Mouse (Mus musculus) liver, postnatal 0 days (tissue): ENCODE data around the gene Hprt.
"Not testable (repeated sequence)": the region's sequence is repeated elsewhere in the genome, so short reads cannot be mapped to it uniquely, and the experiment has no call there.

Experiments used
- CTCF ChIP-seq: sonication (generic); IDR thresholded peaks from 2 replicates; pipeline ENCODE4 v1.5.1; 2016; ENCODE audit warnings: antibody characterized with exemption, low read depth
- EP300 ChIP-seq: IDR thresholded peaks from 2 replicates; pipeline ENCODE4 v1.6.1; 2016; ENCODE audit warnings: antibody characterized with exemption, low read depth, mild to moderate bottlenecking

GRCm38 (mm10) chrX:52994726-52995125 is 6.8 kb downstream of the Hprt start:
- TF ChIP-seq EP300, CTCF: not testable (repeated sequence)
